Mouse (Mus musculus): ENCODE results near the gene Spata5. TPM values are rescaled to one million over a fixed set of nuclear protein-coding genes. Genes with fewer than 3 reads are reported as not detected.
"Not testable (repeated sequence)": the region's sequence is repeated elsewhere in the genome, so short reads cannot be mapped to it uniquely, and the experiment has no call there.

Gene Spata5
- polyA plus RNA-seq, 1 experiment, result 6.9 TPM

DNA sequence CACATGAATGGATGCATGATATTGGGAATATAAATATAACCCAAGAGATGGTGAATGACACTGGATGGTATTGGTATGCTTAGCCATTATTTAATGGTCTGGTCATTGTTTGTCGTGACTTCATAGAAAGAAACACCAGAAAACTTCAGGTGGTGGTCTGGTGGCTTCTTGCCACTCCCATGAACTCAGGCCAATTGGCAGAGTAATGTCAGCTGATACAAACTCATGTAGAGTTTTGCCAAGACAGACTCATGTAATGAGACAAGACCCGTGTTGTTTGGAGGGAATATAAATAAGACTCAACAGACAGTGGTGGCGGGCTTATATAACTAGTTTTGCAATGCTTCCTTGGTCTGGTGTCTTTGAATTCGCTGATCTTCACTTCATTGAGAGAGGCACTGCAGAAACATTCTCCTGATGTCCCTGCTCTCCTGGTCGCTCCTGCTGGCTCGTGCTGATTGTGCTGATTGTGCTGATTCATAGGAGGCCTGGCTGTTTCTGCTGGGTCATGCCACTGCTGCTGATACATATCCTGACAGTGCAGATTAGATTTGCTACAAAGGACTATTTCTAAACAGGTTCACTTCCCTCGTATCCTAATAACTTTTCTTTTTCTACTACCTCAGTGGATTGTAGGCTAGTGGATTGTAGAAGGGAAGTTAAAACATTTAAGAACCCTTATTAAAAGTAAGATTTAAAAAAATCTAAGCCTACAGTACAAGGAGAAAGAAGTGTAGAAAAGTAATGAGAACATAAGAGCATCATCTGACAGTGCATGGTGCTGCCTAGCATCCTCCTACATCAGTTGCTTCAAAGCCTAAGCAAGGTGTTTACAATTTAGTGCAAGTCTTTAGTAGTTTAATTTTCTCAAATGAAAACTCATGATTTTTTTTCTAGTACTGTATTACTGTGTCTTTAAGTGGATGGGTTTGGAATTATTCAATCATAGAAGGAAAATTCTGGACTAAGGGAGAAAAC, 90.6 kb downstream of the Spata5 start:
- H3K4me1 ChIP-seq (ENCODE audit: control insufficient read depth, insufficient read depth, insufficient read length, low read length), result no peaks in the 10 kb centered on the region
- H3K4me3 ChIP-seq (ENCODE audit: insufficient read depth, low read depth, low read length), result no peak overlapping the region
- no peak overlapping the region for H3K27ac ChIP-seq (replicated peaks; ENCODE audit: low read depth, low read length)

DNA sequence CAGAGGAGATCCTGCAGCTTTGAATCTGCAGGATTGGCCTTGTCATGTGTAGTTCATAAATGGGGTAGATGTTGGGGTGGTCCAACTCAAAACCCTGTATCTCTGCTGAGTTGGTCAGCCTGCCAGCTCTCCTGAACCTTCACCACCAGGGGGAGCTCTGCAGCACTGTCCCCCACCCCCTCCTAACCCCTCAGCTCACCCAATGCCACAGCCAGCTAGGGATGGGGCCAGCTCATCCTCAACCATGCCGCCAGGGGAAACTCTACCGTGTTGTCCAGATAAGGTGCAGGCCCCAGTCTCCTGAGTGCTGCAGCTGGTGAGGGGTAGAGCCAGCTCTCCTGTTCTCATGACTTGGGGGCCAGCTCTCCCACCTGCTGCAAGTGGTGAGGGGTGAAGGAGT, 95.8 kb downstream of the Spata5 start:
- H3K4me3 ChIP-seq (ENCODE audit: insufficient read depth, low read depth, low read length), result no peak overlapping the region
- H3K27ac ChIP-seq (replicated peaks; ENCODE audit: low read depth, low read length), result no peak overlapping the region
- no peaks in the 10 kb centered on the region for H3K4me1 ChIP-seq (ENCODE audit: control insufficient read depth, insufficient read depth, insufficient read length, low read length)

DNA sequence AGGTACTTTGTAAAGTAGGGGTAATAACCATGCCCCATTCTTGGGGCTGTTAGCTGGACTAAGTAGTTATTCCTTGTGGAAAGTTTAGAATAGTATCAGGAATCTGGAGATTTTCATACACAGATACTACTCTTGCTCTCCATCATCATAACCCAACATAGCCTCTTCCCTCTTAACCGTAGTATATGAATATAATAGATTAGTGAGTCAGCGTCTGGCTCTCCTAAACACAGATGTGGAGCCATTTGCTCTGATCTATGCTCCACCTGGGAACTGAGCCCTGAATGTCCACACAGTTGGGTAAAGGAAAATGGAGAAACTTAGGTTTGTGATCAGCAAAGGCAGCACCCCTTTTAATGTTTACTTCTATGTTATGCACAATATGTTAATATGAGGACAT, 96.7 kb downstream of the Spata5 start:
- Histone ChIP-seq H3K27ac (replicated peaks; ENCODE audit: low read depth, low read length) (no peak overlapping the region), H3K4me3 (ENCODE audit: insufficient read depth, low read depth, low read length) (no peak overlapping the region), H3K4me1 (ENCODE audit: control insufficient read depth, insufficient read depth, insufficient read length, low read length) (no peaks in the 10 kb centered on the region)

DNA sequence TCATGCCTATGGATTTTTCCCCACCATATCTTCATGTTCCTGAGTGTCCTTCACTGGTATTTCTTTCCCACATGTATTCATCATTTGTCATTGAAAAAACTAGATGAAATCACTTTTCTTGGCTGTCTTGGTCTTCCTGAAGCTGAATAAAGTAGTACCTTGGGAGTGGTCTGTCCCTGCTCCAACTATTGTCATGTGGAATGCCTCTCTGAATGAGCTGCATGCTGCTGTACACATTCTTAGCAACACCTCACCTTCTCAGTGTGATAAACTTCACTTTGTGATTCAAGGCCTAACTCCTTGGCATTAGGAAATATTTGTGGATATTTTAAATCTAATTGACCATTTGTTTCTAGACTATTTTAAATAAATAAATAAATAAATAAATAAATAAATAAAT, 98.9 kb downstream of the Spata5 start:
- H3K27ac ChIP-seq (replicated peaks; ENCODE audit: low read depth, low read length), result no peak overlapping the region
- no peaks in the 10 kb centered on the region for H3K4me1 ChIP-seq (ENCODE audit: control insufficient read depth, insufficient read depth, insufficient read length, low read length)
- H3K4me3 ChIP-seq (ENCODE audit: insufficient read depth, low read depth, low read length), result no peak overlapping the region

DNA sequence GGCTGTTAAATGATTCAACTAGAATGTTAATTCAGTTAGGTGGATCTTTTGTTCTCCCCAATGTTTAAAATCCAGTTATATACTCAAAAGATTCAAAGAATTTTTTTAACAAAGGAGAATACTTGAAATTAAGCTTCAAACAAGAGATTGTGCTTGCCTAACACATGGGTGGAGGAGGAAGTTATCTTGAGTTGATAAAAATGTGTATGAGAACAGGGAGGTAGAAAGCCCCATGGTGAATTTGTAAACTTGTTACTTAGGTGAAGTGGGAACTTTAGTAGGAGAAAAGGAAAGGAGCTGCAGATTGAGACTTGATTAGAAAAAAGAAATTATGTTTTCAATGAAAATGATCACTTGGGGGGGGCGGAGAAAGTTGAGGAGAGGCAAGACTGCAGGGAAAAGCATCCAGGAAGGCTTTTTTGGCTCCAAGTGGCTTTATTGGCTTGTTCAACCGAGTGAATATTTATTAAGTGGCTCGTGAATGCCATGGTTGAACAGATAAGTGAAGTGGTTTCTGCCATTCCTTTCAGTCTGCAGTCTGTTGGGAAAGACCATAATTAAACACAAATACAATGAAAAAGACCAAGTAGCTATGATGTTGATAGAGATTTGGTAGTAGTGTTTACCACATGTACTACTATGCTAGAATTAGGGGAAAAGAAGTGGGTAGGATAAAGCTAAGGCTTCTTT, 100.8 kb downstream of the Spata5 start:
- H3K4me3 ChIP-seq (ENCODE audit: insufficient read depth, low read depth, low read length), result no peak overlapping the region
- no peak overlapping the region for H3K27ac ChIP-seq (replicated peaks; ENCODE audit: low read depth, low read length)
- H3K4me1 ChIP-seq (ENCODE audit: control insufficient read depth, insufficient read depth, insufficient read length, low read length), result no peaks in the 10 kb centered on the region

DNA sequence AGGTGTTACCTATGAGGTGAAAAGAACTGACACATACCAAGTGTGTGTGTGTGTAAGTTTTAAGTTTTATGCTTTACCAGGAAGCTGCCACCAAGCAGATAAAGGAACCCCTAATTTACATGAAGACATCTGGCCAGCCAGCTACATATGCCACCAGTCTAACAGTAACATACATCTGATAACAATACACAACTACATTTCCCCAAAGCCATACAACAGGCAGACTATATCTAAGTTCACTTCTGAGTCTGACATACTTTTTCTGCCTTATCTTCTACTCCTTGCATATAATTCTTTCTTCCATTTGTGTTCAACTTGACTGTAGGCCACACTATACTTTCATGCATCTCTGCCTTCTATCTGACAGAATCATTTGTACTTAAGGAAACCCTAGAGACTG, 112.4 kb downstream of the Spata5 start:
- H3K4me3 ChIP-seq (ENCODE audit: insufficient read depth, low read depth, low read length), result no peak overlapping the region
- H3K27ac ChIP-seq (replicated peaks; ENCODE audit: low read depth, low read length), result no peak overlapping the region
- H3K4me1 ChIP-seq (ENCODE audit: control insufficient read depth, insufficient read depth, insufficient read length, low read length), result no peaks in the 10 kb centered on the region

DNA sequence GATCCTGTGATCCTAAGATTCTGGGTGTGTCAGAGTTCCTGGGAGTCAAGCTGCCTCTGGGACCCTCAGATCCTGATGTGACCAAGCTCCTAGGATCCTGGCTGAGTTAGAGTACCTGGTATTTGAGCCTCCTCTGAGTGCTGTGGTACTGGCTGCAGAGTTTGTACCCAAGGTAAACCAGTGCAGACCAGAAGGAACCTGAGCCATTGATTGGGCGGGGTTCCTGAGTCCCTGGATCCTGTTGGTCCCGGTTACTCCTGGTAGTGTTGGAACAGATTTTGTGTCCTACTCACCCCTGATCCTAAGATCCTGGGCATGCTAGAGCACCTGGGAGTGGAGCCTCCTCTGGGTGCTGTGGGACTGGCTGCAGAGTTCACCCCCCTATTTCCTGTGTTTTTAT, 121.0 kb downstream of the Spata5 start:
- not testable (repeated sequence) for H3K27ac ChIP-seq (replicated peaks; ENCODE audit: low read depth, low read length); H3K4me1 ChIP-seq (ENCODE audit: control insufficient read depth, insufficient read depth, insufficient read length, low read length); H3K4me3 ChIP-seq (ENCODE audit: insufficient read depth, low read depth, low read length)

DNA sequence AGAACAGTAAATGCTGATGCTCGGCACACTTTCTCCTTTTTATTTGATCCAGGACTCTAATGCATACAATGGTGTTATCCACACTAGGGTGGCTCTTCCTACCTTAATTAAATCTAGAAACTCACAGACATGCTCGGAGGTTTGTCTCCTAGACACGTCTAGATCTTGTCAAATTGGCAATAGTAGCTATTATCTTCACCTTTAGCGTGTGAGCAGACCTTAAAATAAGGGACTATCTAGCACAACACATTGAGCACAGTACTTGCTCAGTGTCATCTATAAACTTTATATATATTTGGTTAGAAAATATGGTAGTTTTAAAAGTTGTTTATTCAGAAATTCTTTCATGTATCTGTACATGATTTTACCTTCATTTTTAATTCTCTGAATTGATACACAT, 126.7 kb downstream of the Spata5 start:
- H3K4me1 ChIP-seq (ENCODE audit: control insufficient read depth, insufficient read depth, insufficient read length, low read length), result no peaks in the 10 kb centered on the region
- H3K27ac ChIP-seq (replicated peaks; ENCODE audit: low read depth, low read length), result no peak overlapping the region
- no peak overlapping the region for H3K4me3 ChIP-seq (ENCODE audit: insufficient read depth, low read depth, low read length)

DNA sequence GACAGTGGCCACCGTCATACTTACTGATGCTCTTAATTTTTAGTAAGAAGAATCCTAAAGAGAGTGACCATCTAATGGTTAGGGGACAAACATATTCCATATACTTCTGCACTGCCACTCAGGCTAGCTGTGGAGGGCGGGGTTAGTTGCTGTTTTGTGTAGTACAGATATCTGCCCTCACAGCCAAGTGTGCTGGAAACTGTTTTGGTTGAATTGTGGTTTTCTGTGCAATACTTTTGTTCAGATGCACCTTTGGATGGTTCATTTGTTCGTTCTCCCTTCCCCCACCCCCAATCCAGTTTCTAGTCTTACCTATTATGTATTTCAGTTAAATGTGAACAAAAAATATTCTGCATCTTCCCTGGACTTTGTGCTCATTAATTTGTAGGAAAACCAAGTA, 130.5 kb downstream of the Spata5 start:
- no peaks in the 10 kb centered on the region for H3K4me1 ChIP-seq (ENCODE audit: control insufficient read depth, insufficient read depth, insufficient read length, low read length)
- no peak overlapping the region for H3K27ac ChIP-seq (replicated peaks; ENCODE audit: low read depth, low read length)
- H3K4me3 ChIP-seq (ENCODE audit: insufficient read depth, low read depth, low read length), result no peak overlapping the region

DNA sequence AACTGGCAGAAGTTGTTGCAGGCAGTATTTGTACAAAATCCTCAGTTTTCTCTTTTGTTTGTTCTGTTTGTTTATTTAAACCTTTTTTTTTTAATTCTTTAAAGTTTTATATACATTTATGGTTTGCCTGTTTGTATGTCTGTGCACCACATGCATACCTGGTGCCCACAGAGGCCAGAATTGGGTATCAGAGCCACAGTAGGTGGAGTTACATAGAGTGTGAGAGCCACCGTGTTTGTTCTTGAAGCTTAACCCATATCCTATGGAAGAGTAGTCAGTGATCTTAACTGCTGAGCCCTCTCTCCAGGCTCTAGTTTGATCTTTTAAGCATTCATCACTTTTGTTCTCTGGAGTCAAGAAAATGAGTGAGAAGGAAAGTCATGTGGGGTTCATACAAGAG, 130.9 kb downstream of the Spata5 start:
- Histone ChIP-seq H3K4me1 (ENCODE audit: control insufficient read depth, insufficient read depth, insufficient read length, low read length) (no peaks in the 10 kb centered on the region), H3K4me3 (ENCODE audit: insufficient read depth, low read depth, low read length) (no peak overlapping the region), H3K27ac (replicated peaks; ENCODE audit: low read depth, low read length) (no peak overlapping the region)

DNA sequence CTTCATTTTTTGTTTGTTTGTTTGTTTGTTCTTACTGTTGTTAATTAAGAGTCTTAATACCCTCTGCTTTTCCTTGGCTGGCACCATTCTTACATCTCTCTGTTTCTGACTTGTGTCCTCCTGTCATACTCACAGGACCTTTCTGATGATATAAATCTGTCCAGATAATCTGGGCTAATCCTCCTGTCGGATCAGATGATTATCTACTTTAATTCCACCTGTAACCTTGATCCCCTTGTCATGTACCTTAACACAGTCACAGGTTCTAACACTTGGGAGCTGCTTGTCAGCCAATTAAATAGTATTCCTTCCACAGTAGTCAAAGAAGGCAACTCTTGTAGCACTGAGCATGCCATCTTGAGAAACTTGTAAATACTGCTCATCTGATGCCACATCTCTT, 131.8 kb downstream of the Spata5 start:
- Histone ChIP-seq H3K4me3 (ENCODE audit: insufficient read depth, low read depth, low read length) (no peak overlapping the region), H3K4me1 (ENCODE audit: control insufficient read depth, insufficient read depth, insufficient read length, low read length) (no peaks in the 10 kb centered on the region), H3K27ac (replicated peaks; ENCODE audit: low read depth, low read length) (no peak overlapping the region)

DNA sequence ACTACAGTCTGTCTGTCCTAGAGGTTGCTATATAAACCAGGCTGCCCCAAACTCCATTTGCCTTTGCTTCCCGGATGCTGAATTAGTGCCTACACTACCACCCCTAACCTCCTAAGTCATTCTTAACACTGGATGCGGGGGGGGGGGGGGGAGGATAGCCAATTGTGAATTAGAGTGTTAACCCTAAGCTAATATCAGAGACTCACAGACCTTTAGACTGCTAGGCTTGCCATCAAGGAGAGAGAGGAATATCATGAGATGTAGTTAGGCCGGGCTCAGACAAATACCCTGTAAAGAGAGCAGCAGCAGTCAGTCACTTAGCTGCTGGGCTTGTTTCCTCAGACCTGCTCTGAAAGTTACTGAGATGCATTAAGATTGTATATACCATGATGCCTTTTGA, 132.5 kb downstream of the Spata5 start:
- H3K4me3 ChIP-seq (ENCODE audit: insufficient read depth, low read depth, low read length), result no peak overlapping the region
- no peaks in the 10 kb centered on the region for H3K4me1 ChIP-seq (ENCODE audit: control insufficient read depth, insufficient read depth, insufficient read length, low read length)
- H3K27ac ChIP-seq (replicated peaks; ENCODE audit: low read depth, low read length), result no peak overlapping the region

DNA sequence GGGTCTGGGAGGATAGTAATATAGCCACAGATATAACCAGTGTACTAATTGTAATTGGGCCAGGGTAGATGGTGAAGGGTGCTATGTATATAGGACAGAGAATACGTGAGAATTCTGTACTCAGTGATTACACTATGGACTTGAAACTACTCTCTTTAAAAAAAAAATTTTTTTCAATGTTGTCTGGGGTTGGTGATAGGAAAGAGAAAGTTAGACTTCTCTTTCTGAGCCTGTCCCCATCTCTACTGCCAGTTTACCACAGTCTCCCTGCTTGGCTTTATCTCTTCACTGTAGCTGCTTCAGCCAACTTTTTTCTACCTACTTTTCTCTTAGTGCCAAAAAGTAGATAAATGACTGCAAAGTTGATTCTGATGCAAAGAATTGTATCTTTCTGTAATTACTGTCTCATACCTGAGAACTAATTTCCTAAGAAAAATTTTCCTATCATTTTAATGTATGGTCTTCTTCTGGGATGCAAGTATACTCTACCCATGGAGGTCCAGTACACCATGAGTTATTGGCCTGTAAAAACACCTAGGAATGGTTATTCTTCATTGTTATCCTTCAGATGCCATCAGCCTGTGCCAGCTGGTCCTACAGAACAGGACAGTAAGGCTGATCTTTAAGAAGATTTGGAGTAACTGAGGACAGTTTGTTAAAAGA, 133.8 kb downstream of the Spata5 start:
- Histone ChIP-seq H3K4me1 (ENCODE audit: control insufficient read depth, insufficient read depth, insufficient read length, low read length) (no peaks in the 10 kb centered on the region), H3K4me3 (ENCODE audit: insufficient read depth, low read depth, low read length) (no peak overlapping the region), H3K27ac (replicated peaks; ENCODE audit: low read depth, low read length) (no peak overlapping the region)

DNA sequence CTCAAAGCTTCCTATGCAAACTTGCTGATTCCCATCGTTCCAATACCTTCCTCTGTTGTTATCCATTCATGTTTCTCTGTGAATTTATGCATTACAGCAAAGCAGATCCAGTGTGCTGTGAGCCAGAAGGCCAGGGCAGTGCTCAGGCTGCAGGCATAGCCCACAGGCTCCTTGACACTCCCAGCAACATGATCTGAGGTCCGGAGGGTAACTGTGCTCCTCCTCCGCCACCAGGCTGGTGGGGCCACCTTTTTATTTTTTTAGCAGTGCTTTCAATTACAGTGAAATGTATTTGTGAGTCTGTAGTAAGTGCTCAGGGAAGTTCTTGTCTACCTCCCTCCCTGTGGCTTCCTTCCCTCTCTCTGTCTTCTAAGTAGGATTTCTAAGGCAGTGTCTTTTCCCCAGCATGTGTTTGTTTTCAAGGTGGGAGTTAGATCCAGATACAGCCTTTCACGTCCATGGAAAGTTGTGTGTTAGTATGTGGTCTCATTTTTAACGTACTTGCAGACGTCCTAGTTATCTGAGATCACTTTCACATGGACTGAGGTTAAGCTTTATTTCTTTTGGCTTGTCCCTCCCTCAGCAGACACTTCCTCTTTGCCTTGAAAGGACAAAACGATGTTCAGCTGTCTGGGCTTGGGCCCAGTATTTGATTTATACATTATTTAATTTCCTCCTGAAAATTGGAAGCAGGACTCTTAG, 136.9 kb downstream of the Spata5 start:
- Histone ChIP-seq H3K27ac (replicated peaks; ENCODE audit: low read depth, low read length) (0 out of 2 replicates have a peak overlapping the region, but pooled peaks have one; percentile 47), H3K4me1 (ENCODE audit: control insufficient read depth, insufficient read depth, insufficient read length, low read length) (no peaks in the 10 kb centered on the region), H3K4me3 (ENCODE audit: insufficient read depth, low read depth, low read length) (no peak overlapping the region)

Data from brown adipose tissue, adult 24 weeks (tissue).